Mouse (Mus musculus): ENCODE data around the gene Nxpe2.
A peak's percentile ranks its signal among the peaks of the same experiment; 100 is the strongest.

The Nxpe2 gene

GRCm38 (mm10) chr9:48353148-48353698 is at the start of gene Nxpe2:
TSS of gene Nxpe2 (minus strand) at chr9:48353454.
- peak; percentile 28 for DNase-seq

- no peak for DNase-seq
These were observed 36.7 kb upstream of the Nxpe2 start for GRCm38 (mm10) chr9:48389983-48390382.

DNA sequence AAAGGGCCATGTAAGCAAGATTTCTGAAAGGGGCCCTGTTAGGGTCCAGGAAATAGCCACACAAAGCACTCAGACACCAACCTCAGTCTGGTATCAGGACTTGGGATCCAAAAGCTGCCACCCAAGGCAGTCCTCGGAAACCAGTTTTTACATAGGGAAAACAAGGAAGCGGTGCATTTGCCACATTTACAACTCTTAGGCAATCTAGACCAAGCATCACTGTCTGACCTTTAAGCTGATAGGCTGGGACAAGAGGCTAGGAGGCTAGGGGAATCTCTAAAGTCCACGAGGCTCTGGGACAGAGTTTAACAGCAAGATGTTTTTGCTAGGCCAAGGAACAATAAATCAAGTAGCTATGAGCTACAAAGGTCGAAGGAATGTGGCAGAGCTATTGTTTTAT is 35.2 kb upstream of the Nxpe2 start:
- DNase-seq = no peak

DNA sequence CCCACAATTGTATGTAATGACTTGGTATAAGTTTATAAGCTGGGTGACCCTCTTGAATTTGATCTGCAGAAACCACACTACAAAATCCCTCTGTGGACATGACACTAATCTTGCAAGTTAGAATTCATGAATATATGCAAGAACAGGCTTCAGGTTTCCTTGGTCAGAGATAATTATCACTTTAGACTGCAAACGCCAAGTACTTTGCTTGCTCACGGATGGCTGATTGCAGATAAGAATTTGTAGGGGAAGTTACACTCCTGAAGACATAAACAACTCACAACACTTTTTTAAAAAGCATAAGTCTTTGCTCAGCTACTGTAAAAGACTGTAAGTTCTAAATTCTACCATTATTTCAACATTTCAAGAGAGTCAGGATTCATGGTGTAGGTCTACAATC is 21.1 kb upstream of the Nxpe2 start:
- no peak for DNase-seq

- DNase-seq = no peak
These were observed 20.1 kb upstream of the Nxpe2 start for GRCm38 (mm10) chr9:48373232-48373878.

DNA sequence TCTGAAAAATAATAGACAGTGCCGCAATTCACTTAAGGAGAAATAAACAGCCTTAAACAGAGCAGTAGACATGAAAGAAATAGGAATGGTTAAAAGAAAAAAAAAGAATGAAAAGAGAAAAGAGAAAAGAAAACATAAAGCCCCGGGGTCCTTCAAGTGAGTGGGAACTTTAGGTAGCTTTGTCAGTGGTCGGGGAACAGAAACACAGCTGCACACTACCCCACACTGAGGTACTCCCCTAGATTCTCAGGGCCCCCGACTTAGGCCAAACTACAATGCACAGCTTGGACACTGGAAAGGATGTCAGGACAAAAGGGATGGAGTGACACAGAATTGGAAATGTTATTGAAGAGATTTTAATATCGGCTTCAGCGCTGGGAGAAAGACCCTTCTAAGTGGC is 9.5 kb upstream of the Nxpe2 start:
- DNase-seq = no peak

DNA sequence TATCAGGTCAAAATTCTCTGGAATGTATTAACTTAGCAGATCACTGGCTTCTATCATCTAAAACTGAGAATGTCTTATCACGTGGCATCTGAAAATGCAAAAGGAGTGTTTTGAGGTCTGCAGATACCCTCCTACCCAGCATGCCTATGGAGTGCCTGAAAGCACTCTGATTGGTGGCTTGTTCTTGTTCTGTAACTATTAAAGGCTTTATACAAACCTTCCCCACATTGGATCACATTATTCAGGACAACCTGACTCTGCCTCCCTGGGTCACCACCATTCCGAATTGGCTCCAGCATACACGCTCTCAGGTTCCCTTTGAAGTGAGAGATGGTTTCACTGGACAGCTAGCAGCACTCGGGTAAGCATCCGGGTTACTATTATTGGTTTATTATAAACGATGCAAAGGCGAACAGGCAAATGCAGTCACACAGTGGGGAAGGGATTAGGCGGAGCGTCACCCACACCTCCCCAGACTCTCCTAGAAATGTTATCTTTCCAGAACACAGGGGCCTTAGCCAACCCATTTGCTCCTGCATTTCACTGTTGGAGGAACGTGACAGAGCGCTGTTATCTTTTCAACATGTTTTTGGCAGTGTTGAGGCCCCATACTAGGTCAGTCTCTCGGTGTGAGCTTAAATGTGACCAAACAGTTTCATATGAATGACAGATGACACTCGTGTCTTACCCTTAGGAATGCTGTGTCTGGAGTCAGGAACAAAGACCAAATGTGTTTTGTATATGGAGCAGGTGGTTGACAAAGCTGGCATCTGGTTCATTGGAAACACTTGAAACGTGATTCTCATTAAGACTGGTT is 8.8 kb upstream of the Nxpe2 start:
- no peak for DNase-seq

GRCm38 (mm10) chr9:48360826-48361225 is 7.6 kb upstream of the Nxpe2 start:
- no peak for DNase-seq

GRCm38 (mm10) chr9:48357097-48357496 is 3.8 kb upstream of the Nxpe2 start:
- DNase-seq = no peak

DNA sequence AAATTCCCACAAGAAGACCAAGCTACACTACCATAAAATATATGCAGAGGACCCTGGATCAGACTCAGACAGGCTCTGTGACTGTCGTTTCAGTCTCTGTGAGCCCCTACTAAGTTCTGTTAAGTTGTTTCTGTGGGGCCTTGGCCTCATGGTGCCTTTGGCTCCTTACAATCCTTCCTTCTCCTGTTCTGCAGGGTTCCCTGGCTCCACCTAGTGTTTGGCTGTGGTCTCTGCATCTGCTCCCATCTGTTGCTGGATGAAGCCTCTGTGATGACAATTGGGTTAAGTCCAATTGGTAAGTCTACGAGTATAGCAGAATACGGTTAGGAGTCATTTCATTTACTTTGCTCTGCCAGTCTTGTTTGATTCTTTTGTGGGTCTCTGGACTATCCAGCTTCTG is 1.5 kb upstream of the Nxpe2 start:
- peak; percentile 87 for DNase-seq

- no peak for DNase-seq
These were observed 868 bp upstream of the Nxpe2 start for GRCm38 (mm10) chr9:48354122-48354521.

DNA sequence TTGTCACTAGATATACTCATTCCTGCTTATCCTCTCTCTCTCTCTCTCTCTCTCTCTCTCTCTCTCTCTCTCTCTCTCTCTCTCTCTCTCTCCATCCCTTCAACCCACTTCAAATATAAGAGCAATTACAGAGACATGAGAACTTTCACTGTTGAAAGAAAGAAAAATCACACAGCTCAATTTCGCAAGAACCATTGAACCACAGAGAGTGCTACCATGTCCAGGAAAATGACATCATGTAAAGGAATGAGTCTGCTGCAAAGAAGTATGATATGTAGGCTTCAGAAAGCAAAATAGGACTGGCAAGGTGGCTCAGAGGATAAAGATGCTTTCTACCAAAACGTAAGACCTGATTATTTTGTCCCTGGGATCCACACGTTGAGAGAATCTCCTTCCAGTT is 7.4 kb downstream of the Nxpe2 start:
- no peak for DNase-seq

GRCm38 (mm10) chr9:48345456-48345855 is 7.8 kb downstream of the Nxpe2 start:
- DNase-seq = no peak

DNA sequence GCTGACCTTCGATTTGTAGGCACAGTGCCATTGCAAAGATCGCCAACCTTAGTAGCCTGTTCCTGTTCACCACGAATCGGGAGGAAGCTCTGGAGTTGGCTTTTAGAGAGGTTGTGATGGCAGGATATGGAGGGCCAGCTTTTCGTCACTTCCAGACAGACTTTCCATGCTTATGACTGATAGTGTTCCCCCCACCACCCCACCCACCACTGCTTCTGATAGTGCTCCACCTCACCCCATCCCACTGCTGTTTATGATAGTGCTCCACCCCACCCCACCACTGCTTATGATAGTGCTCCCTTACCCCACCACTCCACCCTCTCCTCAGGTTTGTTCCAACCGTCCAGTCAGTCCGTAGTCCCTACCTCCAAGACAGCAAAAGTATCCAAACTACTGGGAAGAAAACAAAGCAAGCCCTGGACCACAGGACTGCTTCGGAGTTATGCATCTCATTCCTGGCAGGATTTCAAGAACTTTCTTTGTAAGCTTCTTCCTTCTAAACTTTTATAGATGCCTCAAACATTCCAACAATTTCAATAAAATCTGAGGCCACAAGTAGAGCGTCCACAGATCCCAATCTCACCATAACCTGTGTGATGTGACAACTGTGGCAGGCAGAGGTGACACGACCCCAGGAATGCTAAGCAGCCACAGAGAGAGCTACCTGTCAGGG is 12.4 kb downstream of the Nxpe2 start:
- DNase-seq = no peak

- DNase-seq = no peak
These were observed 13.7 kb downstream of the Nxpe2 start for GRCm38 (mm10) chr9:48339563-48339962.

DNA sequence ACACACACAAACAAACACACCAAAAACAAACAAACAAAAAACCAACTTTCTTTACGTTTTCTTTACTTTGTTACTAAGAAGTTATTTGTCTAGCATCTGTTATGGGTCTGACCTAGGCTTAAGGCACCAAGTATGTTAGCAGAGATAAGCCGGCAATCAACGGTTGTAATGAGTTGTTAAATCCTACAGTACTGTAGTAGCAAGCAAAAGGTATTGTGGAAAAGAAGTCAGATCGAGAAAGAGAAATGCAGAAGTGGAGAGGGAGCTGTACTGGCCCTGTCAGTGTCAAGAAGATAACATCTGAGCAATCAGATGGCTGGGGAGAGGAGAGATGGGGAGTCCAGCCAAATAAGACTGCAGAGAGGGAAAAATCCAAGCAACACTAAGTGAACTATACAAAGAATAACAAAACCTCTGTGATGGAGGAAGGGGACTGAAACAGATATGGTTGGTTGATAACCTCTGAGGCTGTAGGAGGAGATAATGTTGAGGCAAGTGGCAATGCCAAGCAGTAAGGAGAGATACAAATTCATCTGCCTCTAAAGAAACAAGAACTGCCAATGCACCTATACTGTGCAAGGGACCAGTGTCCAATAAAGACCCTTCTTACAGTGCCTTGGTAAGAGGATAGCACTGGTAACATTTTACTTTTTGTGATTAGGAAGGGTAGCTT is 14.3 kb downstream of the Nxpe2 start:
- DNase-seq = no peak

DNA sequence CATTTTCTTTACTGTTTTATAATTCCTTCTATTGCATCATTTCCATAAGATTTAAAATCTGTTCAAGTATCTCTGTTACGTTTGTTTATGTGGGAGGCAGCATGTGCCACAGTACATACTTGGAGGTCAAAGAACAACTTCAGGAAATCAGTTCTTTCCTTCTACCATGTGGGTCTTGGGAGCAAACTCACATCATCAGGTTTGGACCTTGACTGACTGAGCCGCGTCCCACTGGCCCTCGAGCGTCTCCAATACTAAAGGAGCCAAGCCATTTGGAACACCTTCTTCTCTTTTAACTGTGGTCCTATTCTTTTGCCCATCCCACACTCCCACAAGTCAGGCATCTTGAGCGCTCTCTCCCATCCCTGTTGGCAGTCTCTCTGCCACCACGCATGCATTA is 23.7 kb downstream of the Nxpe2 start:
- no peak for DNase-seq

DNA sequence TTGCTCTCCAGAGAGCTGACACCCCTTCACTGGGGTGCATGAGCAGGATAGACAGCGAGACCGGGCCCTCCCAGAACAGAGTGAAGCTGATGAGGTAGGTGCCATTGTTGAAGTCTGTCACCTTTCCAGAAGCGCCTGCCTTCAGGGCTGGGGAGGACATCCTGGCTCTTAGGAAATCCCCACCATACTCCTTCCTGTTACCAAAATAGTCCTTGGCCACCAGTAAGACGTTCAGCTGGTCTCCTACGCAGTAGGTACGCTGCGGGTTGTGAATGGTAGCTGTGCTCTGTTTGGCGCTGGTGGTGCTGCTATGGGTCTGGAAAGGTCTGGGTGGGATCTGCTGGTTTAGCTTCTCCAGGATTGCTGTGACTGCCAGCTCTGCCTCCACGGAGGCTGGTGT is 26.9 kb downstream of the Nxpe2 start:
- peak; percentile 16 for DNase-seq

- DNase-seq = peak; percentile 16
These were observed 37.4 kb downstream of the Nxpe2 start for GRCm38 (mm10) chr9:48315825-48316224.

GRCm38 (mm10) chr9:48314194-48314593 is 39.1 kb downstream of the Nxpe2 start:
- peak; percentile 51 for DNase-seq

DNA sequence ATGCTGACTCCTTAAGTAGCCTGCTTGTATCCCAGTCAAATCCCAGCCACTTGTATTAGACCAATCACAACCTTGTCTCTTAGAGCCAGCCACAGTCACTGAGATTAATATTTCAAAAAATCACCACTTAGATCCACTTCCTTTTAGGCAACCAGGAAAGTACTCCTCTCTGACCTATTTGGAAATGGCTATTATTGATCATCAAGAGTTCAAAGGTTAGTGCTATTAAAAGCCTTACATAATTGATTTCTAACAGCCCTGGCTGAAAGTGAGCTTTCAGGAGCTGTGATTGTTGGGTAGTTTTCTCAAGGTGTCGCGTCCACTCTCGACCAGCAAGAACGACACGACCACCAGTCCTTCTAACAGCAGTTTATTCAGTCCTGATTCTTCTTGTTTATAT is 42.0 kb downstream of the Nxpe2 start:
- DNase-seq = no peak

DNA sequence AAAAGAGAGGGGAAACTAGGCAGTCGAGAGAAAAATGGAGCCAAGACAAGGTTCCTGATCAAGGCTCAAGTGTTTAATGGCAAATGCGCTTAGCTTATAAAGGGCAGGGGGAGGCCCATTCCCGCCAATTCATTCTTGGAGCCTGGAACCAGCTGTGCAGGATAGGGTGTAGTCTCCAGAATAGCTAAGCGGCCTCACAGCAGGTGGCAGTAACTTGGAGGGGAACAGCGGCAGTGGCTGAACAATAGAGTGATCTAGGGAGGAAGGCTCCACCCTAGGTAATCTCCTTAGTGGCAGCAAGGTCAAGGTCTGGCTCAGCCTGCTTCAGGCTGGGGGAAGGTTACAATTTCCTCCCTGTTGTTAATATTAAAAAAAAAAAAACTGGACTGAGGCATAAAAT is 49.7 kb downstream of the Nxpe2 start:
- DNase-seq = peak; percentile 25

GRCm38 (mm10) chr9:48298983-48299382 is 54.3 kb downstream of the Nxpe2 start:
- DNase-seq = no peak
